Mouse (Mus musculus): ENCODE results near the gene Cyld. TPM values are rescaled to one million over a fixed set of nuclear protein-coding genes. Genes with fewer than 3 reads are reported as not detected.

Gene Cyld
- polyA plus RNA-seq, 1 experiment from 2014 or later: 15.3 TPM

DNA sequence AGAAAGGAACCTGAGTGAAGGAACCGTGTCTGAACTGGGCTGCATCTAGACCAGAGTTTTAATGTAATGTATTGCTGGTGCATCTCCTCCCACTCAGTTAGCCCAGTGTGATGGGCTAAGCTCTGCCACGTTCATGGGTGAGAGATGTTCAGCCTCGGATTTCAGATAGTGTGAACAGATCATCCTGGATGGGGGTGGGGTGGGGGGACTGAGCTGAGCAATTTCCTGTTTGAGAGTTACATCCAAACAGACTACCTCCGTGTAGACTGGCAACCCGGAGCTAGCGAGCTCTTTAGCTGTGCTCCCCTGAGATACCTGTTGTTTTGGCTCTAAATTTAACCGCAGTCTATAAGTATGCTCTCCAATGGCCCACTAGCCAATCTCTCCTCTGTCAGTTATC, 4.9 kb upstream of the Cyld start:
- 59% methylated on average over 7 of the region's 7 CpGs for WGBS
- ATAC-seq (ENCODE audit: low FRiP score): no peak
- no peaks in the 10 kb centered on the region for H3K9me3 ChIP-seq

DNA sequence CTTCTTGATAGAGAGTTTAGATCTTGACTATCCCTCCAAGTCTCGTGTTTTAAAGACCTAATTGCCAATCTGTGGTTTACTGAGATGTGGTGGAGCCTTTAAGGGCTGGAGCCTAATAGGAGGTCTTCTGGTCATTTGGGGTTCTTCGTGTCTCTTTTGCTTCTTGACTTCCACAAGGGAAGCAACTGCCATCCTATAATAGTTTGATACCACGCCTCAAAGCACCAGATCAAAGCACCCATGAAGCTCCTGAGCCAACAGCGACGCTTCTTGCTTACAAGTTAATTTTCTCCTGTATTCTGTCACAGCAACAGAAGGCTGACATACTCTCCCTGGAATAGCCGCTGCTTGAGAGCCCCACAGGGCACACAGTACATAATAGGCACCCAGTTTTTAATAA, 4.0 kb upstream of the Cyld start:
- Histone ChIP-seq H3K9ac (no peak overlapping the region), H3K4me2 (no peak overlapping the region), H3K36me3 (replicated peaks) (no peaks in the 10 kb centered on the region), H3K9me3 (no peaks in the 10 kb centered on the region), H3K27me3 (peaks cover 17% of the 10 kb centered on the region), H3K4me3 (replicated peaks) (no peak overlapping the region), H3K27ac (no peak overlapping the region), H3K4me1 (peaks cover 10% of the 10 kb centered on the region)
- WGBS: 80% methylated on average over 6 of the region's 6 CpGs
- ATAC-seq (ENCODE audit: low FRiP score): no peak

More for the DNA sequence above, 4.9 kb upstream of the Cyld start:
- Histone ChIP-seq H3K4me1 (0 out of 2 replicates have a peak, but pooled peaks cover 3% of the 10 kb centered on the region), H3K27me3 (peaks cover 17% of the 10 kb centered on the region), H3K36me3 (replicated peaks) (no peaks in the 10 kb centered on the region), H3K4me2 (no peak overlapping the region), H3K27ac (no peak overlapping the region), H3K4me3 (replicated peaks) (no peak overlapping the region), H3K9ac (no peak overlapping the region)

DNA sequence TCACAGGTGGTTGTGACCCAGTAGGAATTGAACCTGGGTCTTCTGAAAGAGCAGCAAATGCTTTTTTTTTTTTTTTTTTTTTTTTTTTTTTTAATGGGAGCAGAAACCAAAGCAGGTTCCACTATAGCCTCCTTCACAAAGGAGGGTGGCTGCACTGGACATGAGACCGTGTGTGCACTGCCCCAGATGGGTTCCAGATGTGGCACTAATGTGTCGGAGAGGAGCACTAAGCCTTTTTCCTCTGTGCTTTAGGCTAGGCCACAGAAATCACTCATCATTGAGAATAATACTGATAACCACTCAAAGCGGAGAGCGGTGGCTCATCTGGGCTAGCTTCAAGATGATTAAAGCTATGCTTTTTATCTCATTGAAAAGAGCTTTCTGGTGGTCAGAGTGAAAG, 3.5 kb upstream of the Cyld start:
- no peak overlapping the region for H3K4me2 ChIP-seq
- no peaks in the 10 kb centered on the region for H3K36me3 ChIP-seq (replicated peaks)
- no peak overlapping the region for H3K27ac ChIP-seq
- no peak overlapping the region for H3K4me3 ChIP-seq (replicated peaks)
- peaks cover 17% of the 10 kb centered on the region for H3K27me3 ChIP-seq
- H3K4me1 ChIP-seq: peaks cover 12% of the 10 kb centered on the region
- no peak for ATAC-seq (ENCODE audit: low FRiP score)
- H3K9ac ChIP-seq: no peak overlapping the region
- no peaks in the 10 kb centered on the region for H3K9me3 ChIP-seq
- WGBS: 88% methylated on average over 4 of the region's 4 CpGs

DNA sequence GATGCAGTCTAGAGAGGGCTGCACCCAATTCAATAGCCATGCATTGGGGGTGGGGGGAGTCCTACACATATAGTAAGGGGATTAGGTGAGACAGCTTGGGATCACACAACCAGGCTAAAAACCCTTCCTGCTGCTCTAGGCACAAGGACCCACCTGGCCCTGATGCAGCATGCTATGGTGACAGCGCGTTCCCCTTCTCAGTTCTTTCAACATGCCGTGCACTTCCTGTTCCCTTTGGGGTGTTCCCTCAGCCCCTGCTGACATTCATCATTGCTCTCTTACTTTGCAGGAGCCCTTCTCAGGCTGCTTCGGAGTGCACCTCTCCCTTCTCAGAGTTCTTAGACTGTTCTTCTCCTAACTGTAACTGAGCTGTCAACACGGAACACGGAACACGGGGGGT, 2.5 kb upstream of the Cyld start:
- Histone ChIP-seq H3K4me3 (replicated peaks) (no peak overlapping the region), H3K4me2 (no peak overlapping the region), H3K27ac (no peak overlapping the region), H3K9me3 (no peaks in the 10 kb centered on the region), H3K4me1 (peaks cover 12% of the 10 kb centered on the region), H3K27me3 (peaks cover 17% of the 10 kb centered on the region), H3K9ac (no peak overlapping the region), H3K36me3 (replicated peaks) (no peaks in the 10 kb centered on the region)
- 79% methylated on average over 7 of the region's 7 CpGs for WGBS
- no peak for ATAC-seq (ENCODE audit: low FRiP score)

DNA sequence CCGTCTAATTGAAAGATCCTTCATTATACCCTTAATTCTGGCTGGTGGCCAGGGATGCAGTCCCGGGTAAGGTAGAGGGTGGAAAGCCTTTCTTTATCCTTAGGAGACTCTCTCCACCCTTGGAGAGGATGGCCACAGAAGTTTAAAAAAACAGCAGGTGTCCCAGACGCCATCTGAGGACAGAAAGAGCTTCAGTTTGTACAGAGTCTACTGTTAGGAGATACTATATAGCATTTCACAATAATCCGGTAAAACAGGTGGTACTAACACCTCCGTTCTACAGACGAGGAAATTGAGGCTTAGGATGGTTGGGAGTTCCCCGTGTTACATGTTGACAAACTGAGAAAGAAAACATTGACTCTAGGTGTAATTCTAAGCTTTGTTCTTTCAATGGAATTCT, 600 bp upstream of the Cyld start:
- peak overlapping the region; percentile 91 for H3K4me2 ChIP-seq
- H3K4me1 ChIP-seq: peaks cover 12% of the 10 kb centered on the region
- ATAC-seq (ENCODE audit: low FRiP score): peak; percentile 18
- 0 out of 2 replicates have a peak overlapping the region, but pooled peaks have one; percentile 8 for H3K9ac ChIP-seq
- peak overlapping the region; percentile 84 for H3K4me3 ChIP-seq (replicated peaks)
- H3K9me3 ChIP-seq: no peaks in the 10 kb centered on the region
- H3K27ac ChIP-seq: no peak overlapping the region
- 21% methylated on average over 7 of the region's 7 CpGs for WGBS
- H3K36me3 ChIP-seq (replicated peaks): no peaks in the 10 kb centered on the region
- H3K27me3 ChIP-seq: peaks cover 17% of the 10 kb centered on the region

DNA sequence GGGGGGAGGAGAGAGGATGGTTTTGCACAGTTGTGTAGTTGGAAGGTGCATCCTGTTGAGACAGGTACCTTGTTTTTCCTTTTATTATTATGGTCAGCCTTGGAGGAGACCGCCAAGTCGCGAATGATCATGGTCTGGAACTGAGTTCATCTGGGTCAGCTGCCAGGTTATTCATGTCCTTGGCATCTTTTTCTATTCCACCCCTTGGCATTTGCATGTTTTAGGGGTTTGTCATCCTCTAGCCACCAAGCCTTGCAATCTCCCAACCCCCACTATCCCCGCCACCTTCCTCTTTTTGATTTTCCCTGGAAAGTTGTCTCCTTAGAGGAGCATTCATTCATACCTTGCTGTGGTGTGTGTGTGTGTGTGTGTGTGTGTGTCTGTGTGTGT, 809 bp downstream of the Cyld start:
- H3K27ac ChIP-seq: no peak overlapping the region

DNA sequence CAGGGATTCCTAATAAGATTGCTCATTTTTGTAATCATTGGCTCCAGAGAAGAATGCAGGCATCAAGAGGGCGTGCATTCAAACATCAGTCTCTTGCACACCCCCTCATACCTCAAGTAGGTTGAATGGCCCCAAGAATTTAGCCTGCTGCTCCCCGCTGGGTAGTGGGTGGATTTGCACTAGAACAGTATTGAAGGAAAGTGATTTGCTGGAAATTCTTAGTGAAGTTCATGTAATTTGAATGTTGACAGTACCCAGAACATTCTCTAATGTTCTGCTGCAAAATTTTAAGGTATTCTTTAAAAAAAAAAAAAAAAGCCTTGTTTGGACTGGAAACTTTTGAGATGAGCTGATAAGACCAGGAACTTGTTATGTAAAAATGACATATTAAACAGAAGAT, 1.2 kb downstream of the Cyld start:
- WGBS: 14% methylated on average over 2 of the region's 2 CpGs
- no peak overlapping the region for H3K27ac ChIP-seq
- H3K4me1 ChIP-seq: peaks cover 12% of the 10 kb centered on the region
- H3K9me3 ChIP-seq: no peaks in the 10 kb centered on the region
- H3K4me2 ChIP-seq: peak overlapping the region; percentile 91
- no peak for ATAC-seq (ENCODE audit: low FRiP score)
- peak overlapping the region; percentile 80 for H3K9ac ChIP-seq
- peaks cover 17% of the 10 kb centered on the region for H3K27me3 ChIP-seq
- no peaks in the 10 kb centered on the region for H3K36me3 ChIP-seq (replicated peaks)
- H3K4me3 ChIP-seq (replicated peaks): peak overlapping the region; percentile 84

More for the DNA sequence above, 809 bp downstream of the Cyld start:
- H3K9me3 ChIP-seq: no peaks in the 10 kb centered on the region
- no peak for ATAC-seq (ENCODE audit: low FRiP score)
- no peaks in the 10 kb centered on the region for H3K36me3 ChIP-seq (replicated peaks)
- 28% methylated on average over 4 of the region's 4 CpGs for WGBS
- H3K4me1 ChIP-seq: peaks cover 12% of the 10 kb centered on the region
- H3K4me3 ChIP-seq (replicated peaks): peak overlapping the region; percentile 84
- peak overlapping the region; percentile 91 for H3K4me2 ChIP-seq
- H3K9ac ChIP-seq: peak overlapping the region; percentile 80
- H3K27me3 ChIP-seq: peaks cover 17% of the 10 kb centered on the region

DNA sequence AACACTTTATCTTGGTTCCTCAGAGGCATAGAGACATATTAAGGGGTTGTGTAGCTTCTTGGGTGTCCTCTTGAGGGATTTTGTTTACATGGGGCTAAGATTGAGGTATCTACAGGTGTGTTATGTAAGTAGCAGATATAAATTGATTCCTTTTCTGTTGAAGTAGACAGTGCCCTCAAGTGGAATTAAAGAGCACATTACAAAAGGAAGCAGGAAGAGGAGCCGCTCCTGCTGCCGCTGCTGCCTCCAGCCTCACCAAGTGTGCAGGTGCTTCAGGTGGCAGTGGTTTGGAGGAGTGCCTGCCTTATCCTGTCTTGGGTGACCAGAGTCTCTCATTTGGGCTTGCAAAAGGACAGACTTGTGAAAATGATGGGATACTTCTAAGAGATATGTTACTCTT, 4.8 kb downstream of the Cyld start:
- H3K4me3 ChIP-seq (replicated peaks): no peak overlapping the region
- no peak overlapping the region for H3K4me2 ChIP-seq
- H3K9ac ChIP-seq: no peak overlapping the region
- H3K4me1 ChIP-seq: peaks cover 8% of the 10 kb centered on the region
- H3K36me3 ChIP-seq (replicated peaks): no peaks in the 10 kb centered on the region
- H3K9me3 ChIP-seq: no peaks in the 10 kb centered on the region
- no peaks in the 10 kb centered on the region for H3K27me3 ChIP-seq
- ATAC-seq (ENCODE audit: low FRiP score): no peak
- H3K27ac ChIP-seq: no peak overlapping the region
- WGBS: 36% methylated on average over 2 of the region's 2 CpGs

DNA sequence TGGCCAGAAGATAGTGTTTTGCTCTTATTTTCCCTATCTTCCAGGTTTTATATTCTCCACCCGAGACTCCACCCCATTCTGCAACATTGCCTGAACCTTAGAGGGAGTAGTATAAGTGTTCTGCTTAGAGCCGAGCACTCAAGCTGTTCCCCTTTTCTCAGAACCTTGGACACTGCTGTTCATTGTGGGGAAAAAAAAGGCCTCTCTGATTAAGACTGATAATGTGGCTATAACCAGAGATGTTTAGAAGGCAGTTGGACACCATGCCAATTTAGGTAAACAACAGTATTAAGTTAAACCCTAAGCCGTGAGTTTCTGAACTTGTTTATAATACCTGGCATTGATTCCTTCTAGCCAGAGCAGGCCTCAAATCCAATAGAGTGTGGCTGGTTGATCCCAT, 6.0 kb downstream of the Cyld start:
- Histone ChIP-seq H3K4me1 (peaks cover 3% of the 10 kb centered on the region), H3K9me3 (no peaks in the 10 kb centered on the region), H3K4me3 (replicated peaks) (no peak overlapping the region), H3K27me3 (no peaks in the 10 kb centered on the region), H3K27ac (no peak overlapping the region), H3K9ac (no peak overlapping the region), H3K4me2 (no peak overlapping the region), H3K36me3 (replicated peaks) (no peaks in the 10 kb centered on the region)
- ATAC-seq (ENCODE audit: low FRiP score): no peak
- 87% methylated on average over 3 of the region's 3 CpGs for WGBS

DNA sequence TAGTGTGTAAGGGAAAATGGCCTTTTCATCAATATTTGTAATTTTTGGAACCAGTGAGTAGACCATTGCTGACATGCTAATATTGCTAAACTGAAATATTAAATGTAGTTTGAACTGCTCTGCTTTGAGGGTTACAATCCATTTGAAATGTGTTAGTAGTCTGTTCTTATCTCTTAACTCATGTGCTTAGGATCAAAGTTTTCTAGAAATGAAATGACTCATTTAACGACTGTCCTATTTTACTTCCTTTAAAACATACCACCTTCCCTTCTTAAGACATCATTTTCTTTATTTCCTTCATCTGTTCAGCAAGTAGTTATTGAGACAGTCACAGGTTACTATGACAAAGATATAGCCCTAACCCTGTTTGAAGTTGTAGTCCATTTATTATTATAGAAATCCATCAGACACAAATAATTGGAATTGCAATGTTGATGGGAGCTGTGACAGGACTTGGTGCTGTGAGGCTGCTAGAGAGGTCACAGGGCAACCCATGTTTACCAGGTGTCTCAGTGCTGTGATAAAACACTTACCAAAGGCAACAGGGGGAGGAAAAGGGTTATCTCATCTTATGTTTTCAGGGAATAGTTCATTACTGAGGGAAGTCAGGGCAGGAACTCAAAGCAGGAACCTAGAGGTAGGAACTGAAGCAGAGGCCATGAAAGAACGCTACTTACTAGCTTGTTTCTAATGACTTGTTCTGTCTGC, 26.6 kb downstream of the Cyld start:
- 94% methylated on average over 2 of the region's 2 CpGs for WGBS
- Histone ChIP-seq H3K36me3 (replicated peaks) (peaks cover 5% of the 10 kb centered on the region; the same call in 1 of the 2 replicates), H3K4me1 (no peaks in the 10 kb centered on the region), H3K4me3 (replicated peaks) (no peak overlapping the region), H3K4me2 (no peak overlapping the region), H3K9me3 (no peaks in the 10 kb centered on the region), H3K9ac (no peak overlapping the region), H3K27ac (no peak overlapping the region), H3K27me3 (no peaks in the 10 kb centered on the region)
- no peak for ATAC-seq (ENCODE audit: low FRiP score)

DNA sequence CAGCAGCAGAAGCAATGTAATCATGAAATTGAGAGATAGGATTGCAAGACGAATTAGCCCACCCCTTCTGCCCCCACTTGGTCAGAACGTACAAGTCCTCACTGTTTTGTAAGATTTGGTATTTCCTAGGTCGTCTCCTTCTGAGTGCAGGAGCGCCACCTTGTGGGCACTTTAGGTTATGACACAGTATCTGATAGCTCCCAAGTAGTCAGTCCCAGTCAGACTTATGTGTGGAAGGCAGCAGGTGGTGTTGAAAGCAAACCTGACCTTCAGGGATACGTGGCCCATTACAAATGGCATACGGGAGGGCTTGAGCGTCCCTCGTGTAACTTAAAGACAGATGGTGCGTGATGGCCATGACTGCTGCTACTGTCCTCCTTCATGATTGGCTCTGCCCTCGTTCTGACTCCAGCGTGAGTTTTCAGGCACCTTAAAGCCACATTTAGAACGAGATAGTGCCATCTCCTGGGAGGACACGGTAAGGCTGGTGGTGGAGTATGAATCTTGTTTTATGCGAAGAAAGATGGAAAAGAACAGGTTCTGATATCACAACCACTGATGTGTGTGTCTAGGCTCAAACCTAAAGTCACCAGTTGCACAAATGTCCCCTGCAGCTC, 58.5 kb downstream of the Cyld start:
- WGBS: 3% methylated on average over 14 of the region's 14 CpGs
- no peaks in the 10 kb centered on the region for H3K9me3 ChIP-seq
- no peak overlapping the region; the same call in 1 of the 2 replicates for H3K9ac ChIP-seq
- peaks cover 15% of the 10 kb centered on the region for H3K27me3 ChIP-seq
- peak overlapping the region; percentile 40 for H3K4me2 ChIP-seq
- peaks cover 4% of the 10 kb centered on the region; the same call in 1 of the 2 replicates for H3K4me1 ChIP-seq
- no peak overlapping the region for H3K27ac ChIP-seq
- H3K4me3 ChIP-seq (replicated peaks): no peak overlapping the region
- H3K36me3 ChIP-seq (replicated peaks): no peaks in the 10 kb centered on the region
- ATAC-seq (ENCODE audit: low FRiP score): peak; percentile 74

DNA sequence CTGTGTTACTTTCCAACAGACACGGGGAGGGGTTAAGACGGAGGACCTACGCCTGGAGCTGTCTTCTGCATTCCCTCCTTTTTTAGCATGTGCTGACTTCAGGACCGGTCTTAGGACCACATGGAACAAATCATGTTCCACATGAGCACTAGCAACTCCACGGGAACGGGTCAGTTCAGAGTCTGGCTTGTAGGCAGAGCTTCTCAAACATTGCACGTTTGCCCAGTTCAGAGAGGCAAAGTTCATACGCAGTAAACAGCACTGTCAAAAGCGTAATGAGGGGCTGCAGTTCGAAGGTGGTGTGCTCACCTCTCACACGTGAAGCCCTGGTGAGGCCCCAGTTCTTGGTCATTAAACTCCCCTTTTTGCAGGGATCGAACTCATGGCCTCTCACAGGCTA, 65.2 kb downstream of the Cyld start:
- H3K27ac ChIP-seq: no peak overlapping the region
- 88% methylated on average over 12 of the region's 12 CpGs for WGBS
- no peaks in the 10 kb centered on the region for H3K36me3 ChIP-seq (replicated peaks)
- H3K9me3 ChIP-seq: no peaks in the 10 kb centered on the region
- no peak for ATAC-seq (ENCODE audit: low FRiP score)
- no peak overlapping the region for H3K4me2 ChIP-seq
- H3K27me3 ChIP-seq: peaks cover 4% of the 10 kb centered on the region; the same call in 1 of the 2 replicates
- H3K9ac ChIP-seq: no peak overlapping the region
- H3K4me1 ChIP-seq: 0 out of 2 replicates have a peak, but pooled peaks cover 3% of the 10 kb centered on the region
- H3K4me3 ChIP-seq (replicated peaks): no peak overlapping the region

DNA sequence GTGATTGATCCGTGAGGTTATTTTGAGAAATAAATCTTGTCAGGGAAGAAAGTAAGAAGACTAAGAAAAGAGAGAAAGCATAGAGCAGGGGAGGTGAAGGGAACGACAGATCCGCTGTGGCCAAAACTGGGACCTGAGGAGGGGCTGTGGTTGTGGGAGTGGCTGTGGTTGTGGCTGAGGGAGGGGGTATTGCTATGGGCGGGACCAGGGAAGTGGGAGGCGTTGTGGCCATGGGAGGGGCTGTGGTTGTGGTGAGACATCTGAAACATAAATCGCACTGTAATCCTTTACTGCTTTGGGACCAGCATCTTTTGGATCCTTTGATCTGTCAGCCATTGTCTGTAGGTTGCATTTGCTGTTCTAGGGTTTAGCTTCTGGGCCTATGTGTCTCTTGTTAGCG, 74.4 kb downstream of the Cyld start:
- Histone ChIP-seq H3K4me1 (peaks cover 17% of the 10 kb centered on the region), H3K9me3 (0 out of 2 replicates have a peak, but pooled peaks cover 2% of the 10 kb centered on the region), H3K27me3 (no peaks in the 10 kb centered on the region), H3K36me3 (replicated peaks) (no peaks in the 10 kb centered on the region), H3K4me2 (no peak overlapping the region), H3K9ac (no peak overlapping the region), H3K27ac (no peak overlapping the region), H3K4me3 (replicated peaks) (no peak overlapping the region)
- WGBS: 87% methylated on average over 7 of the region's 7 CpGs
- ATAC-seq (ENCODE audit: low FRiP score): no peak

Data from forebrain, embryonic 12.5 days (tissue).